Mouse (Mus musculus) heart, adult 18-20 months (tissue): ENCODE data around the gene Il11ra2. TPM values are rescaled to one million over a fixed set of nuclear protein-coding genes. Genes with fewer than 3 reads are reported as not detected.
"Not testable (repeated sequence)": the region's sequence is repeated elsewhere in the genome, so short reads cannot be mapped to it uniquely, and the experiment has no call there.

Source experiments
- DNase-seq, 2 experiments: peaks; one replicate each; pipeline ENCODE4 v3.0.0; 2021 to 2022; ENCODE audit warnings: mixed read lengths in 1 of 2
- long read RNA-seq, 2 experiments: library from polyadenylated mRNA; stranded (forward); transcript quantifications; one replicate each; pipeline ENCODE4 v2.0.0; 2021
- total RNA-seq, 2 experiments: library from RNA; stranded (reverse); gene quantifications; 2 replicates each; pipeline ENCODE4 v1.2.3; 2021

Gene Il11ra2
- under 1 TPM in 1 of 2 experiments, not detected in 1; 0.23 TPM for total RNA-seq
- long read RNA-seq, experiment 1, partial matches to known transcripts = 0 of 1 reads
- long read RNA-seq, experiment 1, other reads (novel, unspliced or antisense) = 1 of 1 reads
- long read RNA-seq, experiment 2 = 0 reads

DNA sequence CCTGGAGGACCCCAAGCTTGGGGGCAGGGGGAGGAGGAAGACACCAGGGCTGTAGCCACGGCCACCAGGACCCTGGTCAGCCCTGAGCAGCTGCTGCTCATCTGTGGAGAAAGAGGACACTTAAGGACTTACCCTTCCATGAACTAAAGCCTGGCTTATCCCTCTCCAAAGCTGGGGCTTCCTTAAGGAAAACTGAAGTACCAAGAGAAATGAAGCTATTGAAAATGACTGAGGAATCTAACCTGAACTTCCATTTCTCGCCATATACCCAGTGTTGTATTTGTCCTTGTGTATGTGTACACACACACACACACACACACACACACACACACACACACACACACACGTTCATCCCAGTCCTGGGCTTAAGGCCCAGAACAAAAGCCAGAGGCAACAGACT is at the start of gene Il11ra2:
TSS of gene Il11ra2 (minus strand) at position 101 of the 400 bp plus-strand sequence.
- DNase-seq = not testable (repeated sequence)

DNA sequence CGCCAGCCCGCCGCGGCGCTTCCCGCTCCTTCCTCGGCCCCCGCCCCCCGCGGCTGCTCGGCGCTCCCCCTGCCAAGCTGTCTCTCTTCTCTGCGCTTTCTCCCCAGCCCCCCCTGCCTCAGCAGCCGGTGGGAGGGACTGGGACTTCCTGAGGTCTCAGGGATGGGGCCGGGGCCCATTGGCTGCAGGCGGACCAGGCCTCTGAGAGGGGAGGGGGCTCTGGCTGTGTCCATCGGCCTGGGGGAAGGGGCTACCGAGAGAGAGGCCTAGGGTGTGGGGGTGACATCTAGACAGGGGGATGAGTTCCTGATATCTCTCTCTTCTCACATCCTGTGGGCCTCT is 20.5 kb upstream of the Il11ra2 start:
- DNase-seq = not testable (repeated sequence)

DNA sequence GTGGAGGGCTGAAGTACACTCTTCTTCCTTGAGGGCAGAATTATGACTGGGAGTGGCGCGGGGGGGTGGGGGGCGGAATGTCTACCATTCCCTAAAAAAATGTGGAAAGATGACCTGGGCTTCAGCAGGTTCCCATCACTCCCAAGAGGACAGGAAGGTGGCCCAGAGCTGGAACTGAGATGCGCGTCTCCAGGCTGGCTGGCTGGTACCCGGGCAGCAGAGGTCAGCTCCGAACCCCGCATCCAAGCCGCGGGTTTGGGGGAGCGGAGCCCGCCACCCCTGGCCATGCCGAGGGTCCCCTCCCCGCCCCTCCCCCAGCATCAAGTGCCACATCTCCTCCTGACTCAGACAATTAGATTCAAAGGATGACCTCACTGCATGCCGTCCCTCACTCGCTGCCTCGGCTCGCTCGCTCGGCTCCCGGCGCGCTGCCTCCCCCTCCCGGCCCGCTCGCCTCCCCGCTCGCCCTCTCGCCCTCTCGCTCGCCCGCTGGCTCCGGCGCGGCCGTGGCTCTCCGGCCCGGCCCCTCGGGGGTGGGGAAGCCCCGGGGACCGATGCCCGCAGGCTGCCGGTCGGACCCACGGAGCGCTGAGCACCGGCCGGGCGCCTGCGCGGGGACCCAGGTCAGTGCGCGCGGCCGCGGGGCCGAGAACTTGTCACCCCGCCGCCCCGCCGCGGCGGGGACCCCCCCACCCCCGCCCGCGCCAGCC is 19.9 kb upstream of the Il11ra2 start:
- DNase-seq = not testable (repeated sequence)

DNA sequence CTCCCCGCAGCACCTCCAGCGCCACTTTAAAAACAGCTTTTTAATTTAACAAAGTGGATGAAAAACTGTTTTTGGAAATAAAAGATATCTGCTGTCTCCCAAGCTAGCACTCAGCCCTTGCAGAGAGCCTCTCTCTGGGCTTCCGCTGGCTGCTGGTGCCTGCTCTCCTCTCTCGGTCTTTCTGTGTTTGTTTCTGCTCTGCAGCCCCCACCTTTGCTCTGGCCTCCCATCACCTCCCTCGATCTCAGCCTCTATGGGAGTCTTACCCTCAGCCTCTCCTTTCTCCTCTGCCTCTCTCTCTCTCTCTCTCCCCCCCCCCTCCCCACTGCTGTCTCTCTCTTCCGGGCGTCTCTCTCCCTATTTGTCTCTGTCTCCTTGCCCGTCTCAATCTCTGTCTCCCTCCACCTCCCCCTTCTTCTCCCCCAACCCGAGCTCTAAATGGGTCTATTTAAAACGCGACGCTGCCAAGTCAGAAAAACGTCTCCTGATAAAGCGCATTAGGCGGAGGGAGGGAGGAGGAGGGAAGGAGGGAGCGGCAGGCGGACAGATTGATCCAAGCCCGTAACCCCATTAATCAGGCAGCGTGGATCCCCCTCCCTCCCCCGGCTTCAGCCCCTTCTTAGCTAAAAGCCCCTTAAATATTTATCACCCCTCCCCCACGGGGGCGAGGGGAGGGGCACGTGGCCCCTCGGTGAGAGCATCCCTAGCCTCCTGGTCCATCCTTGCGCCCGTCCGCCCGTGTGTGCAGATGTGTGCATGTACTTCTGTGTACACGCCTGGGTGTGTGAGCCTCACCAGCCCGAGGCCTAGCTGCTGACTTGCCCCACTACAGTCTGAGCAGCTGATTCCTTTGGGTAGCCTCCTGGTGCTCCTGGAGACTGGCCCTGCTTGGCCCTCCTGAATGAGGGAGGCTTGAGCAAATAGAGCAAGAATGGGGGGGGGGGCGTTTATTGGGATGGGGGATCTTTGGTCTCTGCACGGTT is 19.0 kb upstream of the Il11ra2 start:
- DNase-seq = not testable (repeated sequence)

DNA sequence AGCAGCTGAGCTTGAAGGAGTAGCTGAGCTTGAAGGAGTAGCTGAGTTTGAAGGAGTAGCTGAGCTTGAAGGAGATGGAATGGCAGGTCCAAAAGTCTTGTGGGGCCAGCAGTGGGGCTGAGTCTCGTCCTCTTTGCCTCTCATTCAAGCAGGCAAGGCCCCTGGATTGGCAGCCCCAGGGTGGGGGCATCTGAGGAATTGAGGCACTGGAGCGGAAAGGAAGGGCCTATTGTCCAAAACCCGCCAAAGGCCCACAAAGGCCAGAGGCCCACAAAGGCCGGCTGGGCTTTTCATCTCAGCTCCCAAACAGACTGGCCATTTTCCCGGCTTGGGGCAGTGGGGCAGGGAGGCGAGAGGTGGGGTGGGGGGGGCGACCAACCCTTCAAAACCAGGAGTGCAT is 17.7 kb upstream of the Il11ra2 start:
- not testable (repeated sequence) for DNase-seq

DNA sequence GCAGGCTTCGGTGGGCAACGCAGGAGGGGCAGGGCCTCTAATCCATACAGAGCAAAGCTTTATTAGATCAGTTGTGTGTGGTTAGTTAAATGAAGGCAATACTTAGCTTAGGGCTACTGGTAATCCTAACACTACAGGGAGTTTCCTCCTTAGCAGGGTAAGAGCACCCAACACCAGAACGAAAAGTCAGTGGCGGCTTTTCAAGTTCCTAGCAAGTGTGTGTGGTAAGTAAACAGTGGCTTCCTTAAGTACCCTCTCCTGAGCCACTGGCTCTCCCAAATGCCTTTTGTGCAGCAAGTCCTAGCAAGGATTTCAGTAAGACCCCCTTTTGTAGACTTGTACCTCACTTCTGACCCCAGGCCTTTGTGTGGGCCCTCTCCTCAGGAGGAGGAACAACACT is 13.7 kb upstream of the Il11ra2 start:
- not testable (repeated sequence) for DNase-seq

DNA sequence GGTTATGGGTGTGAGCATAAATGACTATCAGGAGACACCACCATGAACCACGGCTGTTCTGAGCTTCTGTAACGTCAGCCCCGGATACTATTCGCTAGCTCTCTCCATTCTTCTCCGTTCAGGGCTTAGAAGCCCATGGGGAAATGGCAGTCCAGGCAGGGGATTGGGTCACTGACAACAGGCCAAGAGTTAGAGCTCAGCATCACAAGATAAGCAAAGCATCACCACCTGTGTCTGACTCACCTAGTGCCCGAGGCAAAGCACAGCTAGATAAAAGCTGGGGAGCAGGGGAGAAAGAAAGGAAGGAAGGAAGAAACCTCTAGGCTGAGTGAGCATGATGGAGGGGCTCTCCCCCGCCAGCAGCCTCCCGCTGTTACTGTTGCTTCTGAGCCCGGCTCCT is 6.7 kb downstream of the Il11ra2 start, which contains the start of gene Ccl27b:
TSS of gene Ccl27b (plus strand) at position 301 of the 400 bp plus-strand sequence.
- DNase-seq = not testable (repeated sequence)

DNA sequence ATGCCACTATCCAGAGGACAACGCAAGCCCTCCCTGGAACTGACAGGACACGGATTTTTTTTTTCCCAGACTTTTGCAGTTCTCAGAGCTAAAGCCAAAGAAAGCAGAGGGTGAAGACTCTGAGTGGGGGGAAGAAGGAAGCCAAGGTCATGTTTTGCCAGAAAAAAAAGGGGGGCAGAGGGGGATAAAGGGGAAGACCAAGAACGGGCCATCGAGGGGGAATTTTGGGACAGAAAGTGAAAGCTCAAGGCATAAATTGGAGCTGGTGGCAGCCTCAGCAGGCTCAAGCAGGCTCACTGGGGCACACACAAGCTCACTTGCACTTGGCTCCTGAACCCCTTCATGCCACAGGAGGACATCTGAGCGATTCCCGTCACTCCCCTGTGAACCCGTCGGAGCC is 32.3 kb downstream of the Il11ra2 start, which contains the start of gene Gm2564:
TSS of gene Gm2564 (plus strand) at position 301 of the 400 bp plus-strand sequence.
- DNase-seq = not testable (repeated sequence)

DNA sequence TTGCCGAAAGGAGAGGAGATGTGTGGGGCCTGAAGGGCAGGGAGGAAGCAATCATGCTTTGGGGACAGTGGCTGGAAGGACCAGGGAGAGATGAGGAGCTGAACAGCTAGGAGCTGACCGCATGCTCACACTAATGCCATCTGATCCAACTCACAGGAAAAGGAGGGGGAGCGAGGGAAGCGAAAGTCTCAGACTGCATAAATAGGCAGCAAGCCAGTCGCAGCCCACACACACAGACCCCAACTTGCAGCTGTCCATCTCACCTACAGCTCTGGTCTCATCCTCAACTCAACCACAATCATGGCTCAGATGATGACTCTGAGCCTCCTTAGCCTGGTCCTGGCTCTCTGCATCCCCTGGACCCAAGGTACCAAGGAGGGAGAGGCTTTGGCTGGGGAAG is 49.8 kb downstream of the Il11ra2 start, which contains the start of gene Gm10591:
TSS of gene Gm10591 (plus strand) at position 301 of the 400 bp plus-strand sequence.
- not testable (repeated sequence) for DNase-seq

Other genes starting within 250 kb of the Il11ra2 start
- gene Gm21586, start 222.5 kb downstream of the Il11ra2 start, total RNA-seq = not detected
- gene Gm2163, start 195.1 kb downstream of the Il11ra2 start, total RNA-seq = not detected
- gene Fam205a2, start 133.7 kb downstream of the Il11ra2 start, total RNA-seq = not detected
- not detected for gene Gm10591, start 49.7 kb downstream of the Il11ra2 start, total RNA-seq
- 1 to 10 TPM; 2.9 to 6.6 TPM for gene Gm2564, start 32.2 kb downstream of the Il11ra2 start, total RNA-seq
- not detected for gene Ccl27b, start 6.6 kb downstream of the Il11ra2 start, total RNA-seq
- gene 4930578G10Rik, start 73.7 kb upstream of the Il11ra2 start, total RNA-seq = not detected
- 1 to 10 TPM; 1.2 to 4.2 TPM for gene Ccl19, start 94.7 kb upstream of the Il11ra2 start, total RNA-seq
- gene Ccl21a, start 112.1 kb upstream of the Il11ra2 start, total RNA-seq = 10 to 100 TPM; 43.5 to 98.2 TPM
- not detected for gene Fam205a1, start 192.0 kb upstream of the Il11ra2 start, total RNA-seq
- gene Gm12394, start 194.9 kb upstream of the Il11ra2 start, total RNA-seq = not detected
- gene Fam205c, start 212.3 kb upstream of the Il11ra2 start, total RNA-seq = 10 to 100 TPM; 12.2 to 12.9 TPM